Mouse (Mus musculus) embryonic fibroblast, embryonic 13.5 days (primary cell): ENCODE results near the gene Adam22. TPM values are rescaled to one million over a fixed set of nuclear protein-coding genes. Genes with fewer than 3 reads are reported as not detected.
A peak's percentile ranks its signal among the peaks of the same experiment; 100 is the strongest.
"Not testable (repeated sequence)": the region's sequence is repeated elsewhere in the genome, so short reads cannot be mapped to it uniquely, and the experiment has no call there.

ENCODE experiments used
- H3K27ac ChIP-seq: 2 replicates; pipeline ENCODE4 v1.5.1; 2012; ENCODE audit warnings: low read length, control low read depth, inconsistent platforms; ENCODE audit not compliant: insufficient read depth
- H3K4me1 ChIP-seq: 2 replicates; pipeline ENCODE4 v1.6.1; 2011; ENCODE audit warnings: low read length; ENCODE audit not compliant: control insufficient read depth, insufficient read depth
- H3K4me3 ChIP-seq: 2 replicates; pipeline ENCODE4 v1.5.1; 2011; ENCODE audit warnings: mild to moderate bottlenecking, control low read depth, low read length; ENCODE audit not compliant: insufficient read depth
- CTCF ChIP-seq: IDR thresholded peaks from 2 replicates; pipeline ENCODE4 v1.5.1; 2011; ENCODE audit warnings: mild to moderate bottlenecking, control low read depth, low read length, moderate library complexity, borderline replicate concordance; ENCODE audit not compliant: insufficient read depth
- POLR2A ChIP-seq: IDR thresholded peaks from 2 replicates; pipeline ENCODE4 v1.6.1; 2011; ENCODE audit warnings: low read depth, mild to moderate bottlenecking, control low read depth, low read length, moderate library complexity
- polyA plus RNA-seq: library from polyadenylated mRNA; stranded (reverse); fragments of >200 nt; gene quantifications from 2 replicates; pipeline ENCODE4 v1.2.4, GENCODE M21; 2011; ENCODE audit warnings: low read depth; ENCODE audit not compliant: missing spikeins, insufficient read length

Gene Adam22
- polyA plus RNA-seq, 1 experiment: 10.4 TPM

DNA sequence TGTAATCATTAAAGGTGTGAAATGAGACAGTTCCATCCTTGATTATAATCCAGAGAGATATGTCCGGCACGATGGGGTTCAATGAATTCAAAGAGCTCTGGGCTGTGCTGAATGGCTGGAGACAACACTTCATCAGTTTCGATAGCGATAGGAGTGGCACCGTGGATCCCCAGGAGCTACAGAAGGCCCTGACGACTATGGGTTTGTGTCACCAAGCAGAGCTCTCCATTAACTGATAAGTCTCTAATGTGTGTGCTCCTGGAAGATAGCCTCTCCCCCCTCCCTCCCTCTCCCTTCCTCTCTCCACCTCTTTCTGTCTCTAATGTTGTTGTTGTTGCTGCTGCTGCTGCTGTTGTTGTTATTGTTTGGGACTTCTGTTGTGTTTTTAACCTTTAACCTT, 304.8 kb downstream of the Adam22 start:
- Histone ChIP-seq H3K4me1 (no peaks in the 10 kb centered on the region), H3K27ac (no peak overlapping the region), H3K4me3 (no peak overlapping the region)
- TF ChIP-seq POLR2A (no peak), CTCF (no peak)

DNA sequence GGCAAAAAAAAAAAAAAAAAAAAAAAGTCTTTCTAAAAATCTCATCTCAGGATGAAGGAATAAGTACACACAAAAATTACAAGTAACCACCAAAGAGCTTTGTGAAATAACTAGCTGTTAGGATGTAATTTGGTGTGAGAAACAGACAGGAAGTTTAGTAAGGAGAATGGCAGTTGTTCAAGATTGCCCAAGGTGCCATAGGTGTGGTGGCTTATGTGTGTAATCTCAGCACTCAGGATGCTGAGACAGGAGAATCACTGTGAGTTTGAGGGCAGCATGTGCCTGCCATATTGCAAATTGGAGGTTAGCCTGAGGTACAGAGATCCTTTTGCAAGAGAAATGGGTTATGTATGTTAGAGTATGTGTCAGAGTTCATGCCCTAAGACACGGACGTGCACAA, 305.5 kb downstream of the Adam22 start:
- Histone ChIP-seq H3K27ac (no peak overlapping the region), H3K4me3 (no peak overlapping the region), H3K4me1 (no peaks in the 10 kb centered on the region)
- no peak for TF ChIP-seq POLR2A
- TF ChIP-seq CTCF: no peak

DNA sequence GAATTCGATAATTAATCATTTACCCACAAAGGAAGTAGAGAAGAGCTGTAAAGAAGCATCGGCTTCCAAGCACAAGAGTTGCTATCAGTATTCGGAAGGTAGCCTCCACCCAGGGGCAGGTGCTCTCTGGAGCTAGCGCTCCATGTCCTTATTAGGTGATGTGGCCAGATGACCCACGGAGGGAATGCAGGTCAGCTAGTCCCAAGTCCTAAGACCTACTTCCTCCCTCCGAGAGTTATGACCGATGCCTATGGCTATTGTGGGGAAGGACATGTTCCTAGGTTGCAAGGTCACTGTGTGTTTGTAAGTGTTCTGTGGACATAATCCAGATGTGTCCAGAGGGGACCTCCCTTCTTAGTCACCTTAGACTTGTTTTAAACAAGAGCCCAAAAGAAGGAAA, 309.9 kb downstream of the Adam22 start:
- Histone ChIP-seq H3K4me1 (peaks cover 8% of the 10 kb centered on the region), H3K27ac (no peak overlapping the region), H3K4me3 (no peak overlapping the region)
- TF ChIP-seq POLR2A (no peak), CTCF (no peak)

DNA sequence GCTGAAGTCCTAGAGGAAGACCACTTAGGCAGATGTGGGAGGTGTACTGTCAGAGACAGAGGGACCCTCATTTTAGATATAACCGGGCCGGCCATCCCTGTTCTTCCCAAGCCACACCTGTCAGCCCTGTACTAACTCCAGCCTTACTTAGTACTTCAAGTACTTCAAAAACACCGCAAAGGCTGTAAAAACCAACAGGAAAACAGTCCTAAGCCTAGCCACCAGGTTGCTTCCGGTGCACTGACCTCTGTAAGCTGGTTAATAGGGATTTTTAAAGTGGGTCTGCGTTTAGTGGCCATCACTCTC, 311.0 kb downstream of the Adam22 start:
- Histone ChIP-seq H3K4me1 (peaks cover 13% of the 10 kb centered on the region), H3K4me3 (peak overlapping the region; percentile 95), H3K27ac (no peak overlapping the region)
- TF ChIP-seq POLR2A (no peak), CTCF (no peak)

DNA sequence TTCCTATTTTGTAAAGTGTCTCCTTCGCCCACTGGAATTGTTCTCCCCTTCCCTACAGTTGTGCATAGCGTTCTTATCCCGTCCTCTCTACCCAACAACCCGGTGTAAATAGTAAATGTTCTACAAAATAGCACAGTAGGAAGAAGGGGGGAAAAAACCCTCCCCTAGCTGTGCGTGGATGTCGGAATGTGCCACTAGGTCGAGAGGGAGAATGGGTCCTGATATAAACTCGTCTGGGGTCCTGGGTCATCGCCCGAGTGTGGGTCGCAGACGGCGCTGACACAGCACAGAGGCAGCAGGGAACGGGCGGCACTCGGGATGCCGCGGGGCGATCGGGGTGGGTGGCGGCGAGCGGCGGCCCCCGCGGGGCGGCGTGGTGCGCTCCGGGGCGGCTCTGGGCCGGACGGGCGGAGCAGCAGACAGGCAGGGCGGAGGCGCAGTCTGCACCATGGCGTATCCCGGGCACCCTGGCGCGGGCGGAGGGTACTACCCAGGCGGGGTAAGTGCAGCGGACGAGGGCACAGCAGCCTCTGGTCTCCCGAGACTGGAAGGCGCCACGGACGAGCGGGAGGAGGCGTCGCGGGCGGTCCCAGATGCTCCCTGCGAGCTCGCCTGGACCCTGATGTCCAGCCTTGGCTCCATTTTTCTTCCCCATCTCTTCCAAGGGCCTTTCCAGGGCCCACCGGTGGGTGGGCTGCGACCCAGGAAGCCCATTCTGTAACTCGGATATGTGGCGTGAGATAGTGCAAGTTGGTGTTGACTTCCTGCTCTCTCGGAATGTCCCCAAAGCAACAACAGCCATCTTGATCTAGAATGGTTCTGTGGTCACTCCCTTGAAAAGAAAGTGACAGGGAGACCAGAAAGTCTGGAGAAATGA, 311.6 kb downstream of the Adam22 start:
- TF ChIP-seq POLR2A: peak; percentile 94
- no peak for TF ChIP-seq CTCF
- peaks cover 13% of the 10 kb centered on the region for H3K4me1 ChIP-seq
- peak overlapping the region; percentile 95 for H3K4me3 ChIP-seq
- H3K27ac ChIP-seq: peak overlapping the region; percentile 90

DNA sequence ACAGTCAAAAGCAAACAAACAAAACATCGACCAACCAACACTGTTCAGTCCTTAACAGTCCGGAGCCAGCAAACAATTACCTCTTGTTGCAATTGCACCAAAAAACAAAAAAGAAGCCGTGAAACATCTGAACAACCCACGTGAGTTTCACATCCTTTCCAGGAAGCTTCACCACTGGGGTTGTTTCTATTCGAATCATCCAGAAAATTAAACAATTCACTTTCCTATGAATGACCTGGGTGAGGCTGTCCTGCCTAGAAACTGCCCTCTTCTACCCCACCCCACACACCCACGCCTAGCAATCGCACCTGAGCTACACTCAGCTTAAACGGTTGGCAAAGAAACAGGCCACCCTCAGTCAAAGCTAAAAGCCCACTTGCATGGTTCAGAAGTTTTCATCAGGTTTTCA, 312.2 kb downstream of the Adam22 start:
- Histone ChIP-seq H3K4me1 (peaks cover 13% of the 10 kb centered on the region), H3K27ac (peak overlapping the region; percentile 90), H3K4me3 (peak overlapping the region; percentile 95)
- TF ChIP-seq POLR2A (no peak), CTCF (no peak)

DNA sequence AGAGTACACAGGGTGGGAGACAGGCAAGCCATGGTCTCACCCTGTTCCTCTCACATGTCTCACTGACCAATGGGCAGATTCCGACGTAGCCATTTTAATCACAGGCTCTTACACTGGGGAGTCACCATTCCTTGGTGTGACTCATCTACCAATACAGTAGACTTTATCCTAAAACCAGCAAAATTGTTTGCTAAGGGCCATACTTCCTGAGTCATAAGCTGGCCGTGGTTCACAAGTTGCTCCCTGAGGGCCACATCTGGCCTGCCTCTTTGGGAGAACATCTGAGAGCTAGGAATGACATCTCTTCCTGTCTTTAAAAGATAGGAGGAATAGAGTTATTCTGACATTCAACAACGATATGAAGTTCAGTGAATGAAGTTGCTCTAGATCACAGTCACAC, 314.1 kb downstream of the Adam22 start:
- H3K4me3 ChIP-seq: no peak overlapping the region
- TF ChIP-seq POLR2A (no peak), CTCF (no peak)
- peak overlapping the region; percentile 71 for H3K27ac ChIP-seq
- H3K4me1 ChIP-seq: peaks cover 13% of the 10 kb centered on the region

DNA sequence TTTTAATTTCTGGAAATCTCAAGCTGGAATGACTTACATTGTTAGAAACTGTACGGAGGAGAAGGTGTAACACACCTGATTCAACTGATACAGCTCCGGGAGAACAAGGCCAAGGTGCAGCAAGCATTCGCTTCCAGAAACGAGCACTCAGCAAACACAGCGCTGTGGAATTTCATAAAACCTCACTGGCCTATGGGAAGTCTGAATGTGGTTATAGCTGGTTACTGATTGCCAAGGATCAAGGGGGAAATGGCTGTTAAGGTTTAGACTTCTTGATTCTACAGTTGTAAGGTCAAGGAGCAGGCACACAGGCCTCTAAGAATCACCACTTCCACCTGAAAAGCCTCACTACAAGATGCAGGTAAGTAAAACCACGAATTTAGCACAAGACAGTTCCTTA, 322.1 kb downstream of the Adam22 start, which contains the start of gene Sri:
Gene Sri (plus strand): TSS at position 224 of the 400 bp plus-strand sequence.
- Histone ChIP-seq H3K4me1 (no peaks in the 10 kb centered on the region), H3K4me3 (no peak within 1 kb of the TSS), H3K27ac (no peak within 1 kb of the TSS)
- TF ChIP-seq POLR2A: no peak
- TF ChIP-seq CTCF: no peak

DNA sequence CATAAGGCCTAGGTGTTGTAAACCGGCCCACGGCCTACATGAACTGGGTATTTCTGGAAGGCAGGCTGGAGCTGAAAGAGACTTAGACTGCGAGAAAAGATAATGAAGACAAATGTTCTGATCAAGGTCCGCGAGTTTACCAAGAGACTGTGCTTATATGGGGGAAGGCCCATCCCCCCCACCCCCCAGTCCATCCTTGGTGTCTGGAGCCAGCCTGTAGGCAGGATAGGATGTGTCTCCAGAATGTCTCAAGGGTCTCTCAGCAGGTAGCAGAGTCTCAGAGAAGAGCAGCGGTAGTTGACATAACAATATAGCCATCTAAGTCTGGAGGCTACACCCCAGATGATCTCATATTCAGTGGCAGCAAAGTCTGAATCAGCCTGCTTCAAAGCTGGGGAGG, 333.4 kb downstream of the Adam22 start:
- H3K4me1 ChIP-seq, H3K4me3 ChIP-seq, H3K27ac ChIP-seq: not testable (repeated sequence)

Other genes starting within 250 kb of the Adam22 start
- 43.9 and 57.5 TPM in 2 replicates for gene Dbf4, start 54.6 kb upstream of the Adam22 start, polyA plus RNA-seq
- 17.3 and 24.6 TPM in 2 replicates for gene Slc25a40, start 54.7 kb upstream of the Adam22 start, polyA plus RNA-seq